Mouse (Mus musculus): Measurements from ENCODE around the gene Focad. TPM values are rescaled to one million over a fixed set of nuclear protein-coding genes. Genes with fewer than 3 reads are reported as not detected.

Gene Focad
- polyA plus RNA-seq, 1 experiment from 2014 or later = 3.4 TPM

DNA sequence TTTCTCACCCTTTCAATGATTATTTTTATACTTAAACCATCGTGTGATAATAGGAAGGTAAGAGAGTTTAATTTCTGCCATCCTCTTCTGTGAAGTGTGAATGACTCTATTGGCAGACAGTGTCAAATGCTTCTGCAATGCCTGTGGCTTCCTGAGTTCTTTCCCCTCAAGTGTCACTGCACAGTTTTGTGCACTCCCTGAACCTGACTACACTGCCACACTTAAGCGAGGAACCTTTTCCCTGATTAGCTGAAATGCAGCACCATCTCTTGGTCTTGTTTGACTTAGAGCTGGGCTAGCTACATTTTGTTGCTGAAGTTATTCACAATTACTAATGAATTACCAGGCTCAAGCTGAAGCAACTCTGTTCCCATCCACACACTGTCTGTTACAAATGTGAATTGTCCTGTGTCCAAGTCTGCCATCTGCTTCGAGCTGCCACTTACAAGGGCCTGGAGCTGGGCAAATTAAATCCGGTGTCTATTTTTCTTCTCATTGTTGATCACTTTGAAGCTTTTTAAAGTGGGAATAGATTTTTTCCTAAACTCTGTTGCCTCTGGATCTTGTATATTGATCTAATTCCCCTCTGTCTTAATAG, 101.6 kb downstream of the Focad start:
- Histone ChIP-seq H3K4me1 (ENCODE audit: insufficient read depth) (no peaks in the 10 kb centered on the region), H3K4me3 (ENCODE audit: low read depth, low read length) (no peak overlapping the region), H3K9me3 (ENCODE audit: low read length) (no peaks in the 10 kb centered on the region), H3K36me3 (replicated peaks; ENCODE audit: insufficient read depth, low read length) (no peaks in the 10 kb centered on the region), H3K27ac (ENCODE audit: low read depth) (no peak overlapping the region), H3K4me2 (ENCODE audit: low read depth, low read length) (no peak overlapping the region), H3K9ac (replicated peaks) (no peak overlapping the region), H3K27me3 (ENCODE audit: insufficient read depth, low read length) (no peaks in the 10 kb centered on the region)
- no peak for ATAC-seq
- 77% methylated on average over 4 of the region's 4 CpGs for WGBS (ENCODE audit: insufficient replicate concordance)
- no peak for DNase-seq
- TF ChIP-seq CTCF (IDR thresholded peaks at IDR 0.05; ENCODE audit: low read depth) (no peak), EP300 (IDR thresholded peaks at IDR 0.05; ENCODE audit: low read depth) (no peak)

DNA sequence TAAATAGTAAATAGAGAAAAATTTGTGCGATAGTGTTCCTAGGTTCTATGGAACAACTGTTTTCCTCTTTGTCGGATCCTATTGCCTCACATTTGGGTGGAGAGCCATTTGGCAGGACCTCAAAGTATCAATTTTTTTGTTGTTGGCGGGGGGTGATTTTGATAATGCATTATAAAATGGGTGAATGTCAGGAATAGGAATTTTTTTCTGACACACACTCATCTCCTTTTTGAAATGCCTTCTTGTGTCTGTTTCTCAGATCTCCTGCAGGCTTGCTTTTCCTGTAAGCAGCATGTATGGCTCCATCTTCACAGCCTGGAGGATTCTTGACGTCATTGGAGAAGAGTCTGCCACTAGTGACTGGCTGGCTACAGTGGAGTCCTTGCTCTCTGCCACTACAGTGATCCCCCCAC, 102.1 kb downstream of the Focad start:
- Histone ChIP-seq H3K4me1 (ENCODE audit: insufficient read depth) (no peaks in the 10 kb centered on the region), H3K9ac (replicated peaks) (no peak overlapping the region), H3K36me3 (replicated peaks; ENCODE audit: insufficient read depth, low read length) (no peaks in the 10 kb centered on the region), H3K9me3 (ENCODE audit: low read length) (no peaks in the 10 kb centered on the region), H3K27ac (ENCODE audit: low read depth) (no peak overlapping the region), H3K4me3 (ENCODE audit: low read depth, low read length) (no peak overlapping the region), H3K4me2 (ENCODE audit: low read depth, low read length) (no peak overlapping the region), H3K27me3 (ENCODE audit: insufficient read depth, low read length) (no peaks in the 10 kb centered on the region)
- ATAC-seq (no peak), DNase-seq (no peak)
- TF ChIP-seq EP300 (IDR thresholded peaks at IDR 0.05; ENCODE audit: low read depth) (no peak), CTCF (IDR thresholded peaks at IDR 0.05; ENCODE audit: low read depth) (no peak)
- 85% methylated on average over 4 of the region's 4 CpGs for WGBS (ENCODE audit: insufficient replicate concordance)

DNA sequence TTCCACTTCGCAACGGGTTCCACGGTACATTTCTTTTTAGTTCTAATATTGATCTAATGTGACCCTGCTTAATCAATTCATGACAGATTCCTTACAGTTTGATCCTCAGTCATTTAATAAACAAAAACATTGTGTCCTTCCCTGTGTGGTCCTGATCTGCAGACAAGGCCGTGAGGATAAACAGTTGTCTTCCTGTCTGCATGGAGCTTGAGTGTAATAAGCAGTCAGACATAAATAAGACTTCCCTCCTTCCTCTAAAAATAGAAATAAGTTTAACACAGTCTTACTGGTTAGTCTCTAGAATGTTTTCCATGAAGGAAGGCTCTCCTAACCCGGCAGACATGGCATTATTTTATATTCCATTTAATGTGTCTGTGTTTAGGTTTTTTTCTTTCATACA, 102.8 kb downstream of the Focad start:
- Histone ChIP-seq H3K27me3 (ENCODE audit: insufficient read depth, low read length) (no peaks in the 10 kb centered on the region), H3K4me3 (ENCODE audit: low read depth, low read length) (no peak overlapping the region), H3K4me2 (ENCODE audit: low read depth, low read length) (no peak overlapping the region), H3K4me1 (ENCODE audit: insufficient read depth) (no peaks in the 10 kb centered on the region), H3K9me3 (ENCODE audit: low read length) (no peaks in the 10 kb centered on the region), H3K9ac (replicated peaks) (no peak overlapping the region), H3K27ac (ENCODE audit: low read depth) (no peak overlapping the region), H3K36me3 (replicated peaks; ENCODE audit: insufficient read depth, low read length) (no peaks in the 10 kb centered on the region)
- WGBS (ENCODE audit: insufficient replicate concordance) = 84% methylated on average over 5 of the region's 5 CpGs
- no peak for TF ChIP-seq CTCF (IDR thresholded peaks at IDR 0.05; ENCODE audit: low read depth)
- no peak for TF ChIP-seq EP300 (IDR thresholded peaks at IDR 0.05; ENCODE audit: low read depth)
- no peak for DNase-seq
- ATAC-seq = no peak

DNA sequence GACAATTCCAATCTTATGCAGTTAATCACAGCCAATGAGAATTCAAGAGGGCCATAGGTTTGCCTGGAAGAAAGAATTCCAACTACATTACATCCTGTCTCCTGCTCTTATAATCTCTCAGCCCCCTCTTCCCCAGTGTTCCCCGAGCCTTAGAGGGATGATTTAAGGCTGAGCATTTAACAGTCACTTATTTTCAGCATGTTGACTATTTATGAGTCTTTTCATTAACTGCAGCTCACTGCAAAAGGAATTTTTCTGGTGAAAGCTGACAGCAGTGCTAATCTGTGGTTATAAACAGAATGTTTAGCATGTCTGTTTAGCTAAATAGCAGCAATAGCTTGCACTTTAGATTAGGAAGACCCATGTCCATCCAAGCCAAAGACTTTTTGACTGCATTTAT, 104.8 kb downstream of the Focad start:
- Histone ChIP-seq H3K4me2 (ENCODE audit: low read depth, low read length) (no peak overlapping the region), H3K4me1 (ENCODE audit: insufficient read depth) (no peaks in the 10 kb centered on the region), H3K27ac (ENCODE audit: low read depth) (no peak overlapping the region), H3K9ac (replicated peaks) (no peak overlapping the region), H3K36me3 (replicated peaks; ENCODE audit: insufficient read depth, low read length) (no peaks in the 10 kb centered on the region), H3K27me3 (ENCODE audit: insufficient read depth, low read length) (no peaks in the 10 kb centered on the region), H3K9me3 (ENCODE audit: low read length) (no peaks in the 10 kb centered on the region), H3K4me3 (ENCODE audit: low read depth, low read length) (no peak overlapping the region)
- no peak for TF ChIP-seq CTCF (IDR thresholded peaks at IDR 0.05; ENCODE audit: low read depth)
- no peak for TF ChIP-seq EP300 (IDR thresholded peaks at IDR 0.05; ENCODE audit: low read depth)
- WGBS (ENCODE audit: insufficient replicate concordance) = 68% methylated on average over 1 of the region's 1 CpGs
- ATAC-seq (no peak), DNase-seq (no peak)

DNA sequence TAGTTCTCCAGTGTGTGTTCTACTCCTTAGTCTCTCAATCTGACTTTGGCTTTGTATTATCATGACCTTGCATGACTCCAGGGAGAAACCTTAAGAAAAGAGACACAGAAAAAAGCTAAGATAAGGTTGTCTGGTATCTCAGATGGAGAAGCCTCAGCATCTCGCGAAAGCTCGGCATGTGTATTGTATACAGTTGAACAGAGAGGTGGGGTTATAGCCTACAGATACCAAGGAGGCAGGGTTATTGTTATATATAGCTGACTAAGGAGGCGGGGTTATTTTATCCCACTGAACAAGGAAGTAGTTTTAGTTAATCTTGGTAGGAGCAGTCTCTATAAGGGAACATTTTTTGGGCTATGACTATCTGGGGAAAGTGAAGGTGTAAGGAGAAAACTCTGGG, 106.6 kb downstream of the Focad start:
- WGBS (ENCODE audit: insufficient replicate concordance) = 62% methylated on average over 4 of the region's 4 CpGs
- ATAC-seq = no peak
- TF ChIP-seq EP300 (IDR thresholded peaks at IDR 0.05; ENCODE audit: low read depth) (no peak), CTCF (IDR thresholded peaks at IDR 0.05; ENCODE audit: low read depth) (no peak)

DNA sequence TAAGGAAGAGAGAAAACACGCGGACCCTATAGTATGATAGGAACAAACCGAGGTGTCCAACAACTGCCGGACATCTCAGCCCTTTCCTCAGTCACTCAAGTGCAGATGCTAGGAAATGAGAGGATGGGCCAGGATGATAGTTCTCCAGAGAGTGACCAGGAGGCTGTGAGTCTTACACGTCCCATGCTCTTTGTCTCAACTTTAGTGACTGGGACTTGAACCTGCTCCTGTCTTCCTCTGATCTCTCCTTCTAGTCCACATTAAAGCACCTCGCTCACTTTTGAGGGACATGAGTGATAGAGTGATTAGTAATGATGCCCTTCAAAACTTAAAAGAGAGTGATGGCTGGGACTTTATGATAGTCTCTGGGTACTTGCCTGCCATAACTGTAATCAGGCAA, 114.2 kb downstream of the Focad start:
- DNase-seq (no peak), ATAC-seq (no peak)
- TF ChIP-seq CTCF (IDR thresholded peaks at IDR 0.05; ENCODE audit: low read depth) = no peak
- no peak for TF ChIP-seq EP300 (IDR thresholded peaks at IDR 0.05; ENCODE audit: low read depth)
- Histone ChIP-seq H3K9me3 (ENCODE audit: low read length) (no peaks in the 10 kb centered on the region), H3K4me2 (ENCODE audit: low read depth, low read length) (no peak overlapping the region), H3K4me1 (ENCODE audit: insufficient read depth) (no peaks in the 10 kb centered on the region), H3K9ac (replicated peaks) (no peak overlapping the region), H3K4me3 (ENCODE audit: low read depth, low read length) (no peak overlapping the region), H3K36me3 (replicated peaks; ENCODE audit: insufficient read depth, low read length) (no peaks in the 10 kb centered on the region), H3K27me3 (ENCODE audit: insufficient read depth, low read length) (no peaks in the 10 kb centered on the region), H3K27ac (ENCODE audit: low read depth) (no peak overlapping the region)
- 85% methylated on average over 6 of the region's 6 CpGs for WGBS (ENCODE audit: insufficient replicate concordance)

More for the DNA sequence above, 106.6 kb downstream of the Focad start:
- DNase-seq = no peak
- Histone ChIP-seq H3K9ac (replicated peaks) (no peak overlapping the region), H3K4me2 (ENCODE audit: low read depth, low read length) (no peak overlapping the region), H3K4me1 (ENCODE audit: insufficient read depth) (no peaks in the 10 kb centered on the region), H3K9me3 (ENCODE audit: low read length) (no peaks in the 10 kb centered on the region), H3K4me3 (ENCODE audit: low read depth, low read length) (no peak overlapping the region), H3K27ac (ENCODE audit: low read depth) (no peak overlapping the region), H3K27me3 (ENCODE audit: insufficient read depth, low read length) (no peaks in the 10 kb centered on the region), H3K36me3 (replicated peaks; ENCODE audit: insufficient read depth, low read length) (no peaks in the 10 kb centered on the region)
